ENCODE assay signal across 33 mouse cellular contexts in genomic region chr19:4587426-4587825, GRCm38 (mm10). TPM values are rescaled to one million over a fixed set of nuclear protein-coding genes. Genes with fewer than 3 reads are reported as not detected.
DNase-seq lines count a peak whose midpoint lies in the region; ATAC-seq and TF ChIP-seq lines count a peak whose summit lies in the region.
"Had no signal": no experiment of that assay in that cellular context is flagged by ENCODE, and none has a peak within 500 bp of the region (broad histone marks: within the 10 kb centered on the region; RNA-seq: fewer than 3 reads in every experiment).

No protein-coding gene starts in this region.

- no peak overlapping the region for H3K4me3 ChIP-seq in liver, adult 2 months (ENCODE audit: insufficient read depth, low read depth, low read length)
- no peak overlapping the region for H3K4me3 ChIP-seq in liver, embryonic 12.5 days
- H3K4me3 ChIP-seq in olfactory bulb, adult 2 months (ENCODE audit: insufficient read depth, low read depth, low read length) = no peak overlapping the region
- H3K4me3 ChIP-seq: embryonic facial prominence, embryonic 12.5 days; heart, embryonic 13.5 days; hindbrain, embryonic 10.5 days; hindbrain, embryonic 15.5 days; kidney, embryonic 15.5 days; limb, embryonic 12.5 days; liver, embryonic 13.5 days; midbrain, embryonic 10.5 days; myocyte; neural tube, embryonic 13.5 days; stomach, embryonic 15.5 days had no signal

- peak; percentile 82 for ATAC-seq in frontal cortex, adult (ENCODE audit: low TSS enrichment)
- ATAC-seq in liver, embryonic 12.5 days = no peak
- ATAC-seq: forebrain, embryonic 14.5 days had no signal

- TF ChIP-seq POLR2A in liver, adult 2 months (IDR thresholded peaks at IDR 0.05; ENCODE audit: extremely low read depth, insufficient read depth, low read length) = no peak
- no peak for TF ChIP-seq POLR2A in olfactory bulb, adult 2 months (IDR thresholded peaks at IDR 0.05; ENCODE audit: insufficient read depth, low read depth, low read length)

- peaks cover 54% of the 10 kb centered on the region for H3K4me1 ChIP-seq in liver, adult 2 months (ENCODE audit: control insufficient read depth, insufficient read depth, low read length)
- no peaks in the 10 kb centered on the region for H3K4me1 ChIP-seq in liver, embryonic 12.5 days
- H3K4me1 ChIP-seq in olfactory bulb, adult 2 months (ENCODE audit: control insufficient read depth, insufficient read depth, low read length) = peaks cover 14% of the 10 kb centered on the region
- H3K4me1 ChIP-seq: embryonic facial prominence, embryonic 12.5 days; hindbrain, embryonic 15.5 days; limb, embryonic 12.5 days; midbrain, embryonic 10.5 days; neural tube, embryonic 13.5 days; stomach, embryonic 15.5 days had no signal

- DNase-seq in frontal cortex, postnatal 10 days (ENCODE audit: low spot score in 2 of 2) = no peak
- DNase-seq in liver, adult 2 months (ENCODE audit: extremely low read depth, low read depth, low spot score) = no peak
- peak; percentile 84 for DNase-seq in brain, adult 2 months (ENCODE audit: low read depth, low spot score)
- DNase-seq in MN1 (ENCODE audit: low spot score) = no peak
- no peak for DNase-seq in adrenal gland, adult 8-10 months
- DNase-seq: adrenal gland, postnatal 10 days; cerebellum, adult 11-12 months; cerebellum, adult 9-11 months; embryo, embryonic 11 days; gastrocnemius, postnatal 10 days; heart, postnatal 10 days; kidney, adult 18-20 months; kidney, postnatal 25 days; liver, embryonic 13.5 days; lung, embryonic 14.5 days; lung, postnatal 14 days; thymus, adult 18-20 months; thymus, postnatal 25 days had no signal

- no peaks in the 10 kb centered on the region for H3K27me3 ChIP-seq in liver, adult 2 months (ENCODE audit: control insufficient read depth, insufficient read depth, low read length)
- peaks cover 23% of the 10 kb centered on the region for H3K27me3 ChIP-seq in liver, embryonic 12.5 days (replicated peaks)
- H3K27me3 ChIP-seq: CH12.LX; embryonic facial prominence, embryonic 12.5 days; heart, embryonic 13.5 days; hindbrain, embryonic 15.5 days; kidney, embryonic 15.5 days; limb, embryonic 12.5 days; neural tube, embryonic 13.5 days; stomach, embryonic 15.5 days had no signal

- no peak for TF ChIP-seq CTCF in liver, adult 2 months (IDR thresholded peaks at IDR 0.05; ENCODE audit: low read depth, low read length)
- TF ChIP-seq CTCF in olfactory bulb, adult 2 months (IDR thresholded peaks at IDR 0.05; ENCODE audit: insufficient read depth, low read depth, low read length) = no peak

- H3K79me2 ChIP-seq in liver, adult 2 months (ENCODE audit: control insufficient read depth, insufficient read depth, low read length) = peaks cover 17% of the 10 kb centered on the region

- H3K9me3 ChIP-seq in liver, embryonic 12.5 days (replicated peaks) = no peaks in the 10 kb centered on the region
- H3K9me3 ChIP-seq: embryonic facial prominence, embryonic 12.5 days; heart, embryonic 13.5 days; hindbrain, embryonic 10.5 days; hindbrain, embryonic 15.5 days; kidney, embryonic 15.5 days; limb, embryonic 12.5 days; liver, embryonic 13.5 days; midbrain, embryonic 10.5 days; neural tube, embryonic 13.5 days; stomach, embryonic 15.5 days had no signal

- WGBS in liver, adult 2 months = 29% methylated on average over 2 of the region's 2 CpGs
- WGBS in liver, embryonic 12.5 days (ENCODE audit: insufficient replicate concordance) = 55% methylated on average over 2 of the region's 2 CpGs
- WGBS in olfactory bulb, adult 2 months = 26% methylated on average over 2 of the region's 2 CpGs

- no peak overlapping the region for H3K9ac ChIP-seq in liver, adult 2 months (ENCODE audit: low read depth, low read length)
- no peak overlapping the region for H3K9ac ChIP-seq in liver, embryonic 12.5 days
- H3K9ac ChIP-seq: embryonic facial prominence, embryonic 12.5 days; heart, embryonic 13.5 days; hindbrain, embryonic 15.5 days; kidney, embryonic 15.5 days; limb, embryonic 12.5 days; liver, embryonic 13.5 days; lung, embryonic 14.5 days; neural tube, embryonic 13.5 days; stomach, embryonic 15.5 days had no signal

- H3K4me2 ChIP-seq in liver, embryonic 12.5 days = no peak overlapping the region
- H3K4me2 ChIP-seq: embryonic facial prominence, embryonic 12.5 days; heart, embryonic 13.5 days; hindbrain, embryonic 15.5 days; kidney, embryonic 15.5 days; limb, embryonic 12.5 days; liver, embryonic 13.5 days; lung, embryonic 14.5 days; neural tube, embryonic 13.5 days; stomach, embryonic 15.5 days had no signal

- peak overlapping the region; percentile 78 for H3K27ac ChIP-seq in liver, adult 2 months (replicated peaks; ENCODE audit: insufficient read depth, low read depth, low read length)
- no peak overlapping the region for H3K27ac ChIP-seq in liver, embryonic 12.5 days
- H3K27ac ChIP-seq in olfactory bulb, adult 2 months (ENCODE audit: insufficient read depth, low read depth, low read length) = peak overlapping the region; percentile 92
- H3K27ac ChIP-seq: embryonic facial prominence, embryonic 12.5 days; heart, embryonic 13.5 days; hindbrain, embryonic 10.5 days; hindbrain, embryonic 15.5 days; kidney, embryonic 15.5 days; limb, embryonic 12.5 days; liver, embryonic 13.5 days; midbrain, embryonic 10.5 days; neural tube, embryonic 13.5 days; stomach, embryonic 15.5 days had no signal

- H3K36me3 ChIP-seq in liver, adult 2 months (ENCODE audit: control insufficient read depth, insufficient read depth, low read length) = no peaks in the 10 kb centered on the region
- no peaks in the 10 kb centered on the region for H3K36me3 ChIP-seq in liver, embryonic 12.5 days
- H3K36me3 ChIP-seq: embryonic facial prominence, embryonic 12.5 days; heart, embryonic 13.5 days; hindbrain, embryonic 10.5 days; hindbrain, embryonic 15.5 days; kidney, embryonic 15.5 days; limb, embryonic 12.5 days; liver, embryonic 13.5 days; midbrain, embryonic 10.5 days; neural tube, embryonic 13.5 days; stomach, embryonic 15.5 days had no signal

RNA-seq across cellular contexts. Expression of gene Lrfn4, which starts 28.0 kb away (rescaled TPM):
- 0.13 and 0.18 TPM in 2 replicates for total RNA-seq in liver, adult 2 months (2014; rRNA removed)
- polyA plus RNA-seq in liver, adult 2 months (2012; rRNA removed) = 0.27 and 0.35 TPM in 2 replicates
- polyA plus RNA-seq in liver, embryonic 12.5 days (2016; fragmentation: Nextera tagmentation; extraction: Ambion mirVana) = 2.6 and 2.7 TPM in 2 replicates
- polyA plus RNA-seq in olfactory bulb, adult 2 months (2012; ENCODE audit: insufficient read depth, insufficient read length, low replicate concordance, missing spikeins) = not detected in 2 replicates
- total RNA-seq in adrenal gland, adult 8-10 months (2022) = 1 to 10 TPM; 3.9 to 9.3 (median 6.5) TPM

RNA-seq across cellular contexts. Expression of gene Rce1, which starts 38.0 kb away (rescaled TPM):
- 14.8 and 15.7 TPM in 2 replicates for total RNA-seq in liver, adult 2 months (2014; rRNA removed)
- 31.0 and 44.9 TPM in 2 replicates for polyA plus RNA-seq in liver, adult 2 months (2012; rRNA removed)
- 35.9 and 39.3 TPM in 2 replicates for polyA plus RNA-seq in liver, embryonic 12.5 days (2016; fragmentation: Nextera tagmentation; extraction: Ambion mirVana)
- not detected in 2 replicates for polyA plus RNA-seq in olfactory bulb, adult 2 months (2012; ENCODE audit: insufficient read depth, insufficient read length, low replicate concordance, missing spikeins)
- 10 to 100 TPM; 34.0 to 47.7 (median 38.9) TPM for total RNA-seq in adrenal gland, adult 8-10 months (2022)

Comparison
In these comparisons a context has a peak if more than half of its experiments do, and no peak if none do; other contexts are left out.
1. RNA of gene Rce1, which starts 38.0 kb away (polyA plus RNA-seq): 31.0 to 44.9 TPM in liver, adult 2 months and 35.9 to 39.3 TPM in liver, embryonic 12.5 days; not detected in olfactory bulb, adult 2 months; every median in the first group is over 10 times any median in the second.